Mouse (Mus musculus) left cerebral cortex, adult 2 months (tissue): ENCODE measurements at regions not wholly inside any gene's neighbourhood (a gene's known extent, or its start where the extent isn't known, plus 50 kb on each side); places are given as distances from the start of the nearest gene placed in this dataset.

Source experiments
- DNase-seq, 2 experiments: peaks; one replicate each; pipeline ENCODE4 v3.0.0; 2021 to 2022; ENCODE audit warnings: low spot score in 2 of 2, mixed read lengths in 1 of 2; ENCODE audit errors: extremely low spot score in 1 of 2
- H3K27ac ChIP-seq: fragments of 200-600 bp; 2 replicates; pipeline ENCODE4 v1.8.1; 2022
- H3K4me3 ChIP-seq: fragments of 200-600 bp; 2 replicates; pipeline ENCODE4 v1.8.1; 2022
- CTCF ChIP-seq: fragments of 200-600 bp; IDR thresholded peaks from 2 replicates; pipeline ENCODE4 v1.8.1; 2022; ENCODE audit warnings: antibody characterized with exemption, mild to moderate bottlenecking, moderate library complexity
- intact Hi-C: fragments of 180-260 bp; cut with DNase I; formaldehyde crosslinking; loops from one replicate; pipeline ENCODE4 v1.15.1; 2025

DNA sequence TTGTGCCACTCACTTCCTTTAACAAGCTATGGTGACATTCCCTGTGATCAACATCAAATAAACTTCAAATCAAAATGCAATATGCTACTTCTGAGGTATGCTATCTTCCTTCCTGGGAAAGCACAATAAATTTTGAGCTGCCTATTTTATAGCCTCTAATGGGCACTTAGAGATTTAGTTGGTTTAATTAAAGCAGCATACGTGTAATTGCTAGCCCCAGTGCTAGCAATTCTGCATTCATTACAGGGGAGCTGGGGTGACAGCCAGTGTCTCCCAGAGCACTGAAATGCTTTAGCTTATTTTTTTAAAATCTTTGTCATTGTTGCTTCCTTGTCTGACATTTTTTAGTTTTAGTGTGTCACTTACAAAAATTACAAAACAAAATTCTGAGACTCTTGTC is 355.8 kb downstream of the Rnd3 start:
- Histone ChIP-seq H3K27ac (no peak overlapping the region), H3K4me3 (no peak overlapping the region)
- no peak for TF ChIP-seq CTCF
- intact Hi-C loops: no loop called here
- DNase-seq: no peak

DNA sequence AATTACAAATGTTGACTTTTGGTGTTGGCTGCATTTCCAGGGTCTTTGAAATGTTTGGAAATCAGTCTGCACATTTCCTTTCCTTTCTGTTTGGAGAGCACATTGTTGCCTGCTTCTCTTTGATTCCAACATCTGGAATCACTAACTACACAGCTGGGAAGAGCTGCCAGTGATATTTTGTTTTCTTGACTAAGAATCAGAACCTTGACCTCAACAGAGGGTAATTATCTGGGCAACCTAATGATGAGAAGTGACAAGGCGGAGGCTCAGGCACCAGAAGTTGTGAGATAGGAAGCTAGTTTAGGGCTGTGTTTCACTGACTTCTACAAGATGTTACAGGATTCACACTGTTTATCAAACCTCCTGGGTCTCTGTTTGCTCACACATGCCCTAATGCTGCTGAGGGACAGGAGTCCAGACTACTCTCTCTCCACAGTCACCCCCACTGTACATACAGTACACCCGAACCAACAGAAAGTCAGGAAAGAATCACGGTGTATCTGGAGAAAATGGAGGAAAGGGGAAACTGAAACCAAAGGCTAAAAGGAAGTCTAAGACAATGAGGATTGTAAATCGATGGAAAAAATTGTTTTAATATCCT is 359.8 kb downstream of the Rnd3 start:
- DNase-seq: no peak
- TF ChIP-seq CTCF: no peak
- no peak overlapping the region for H3K27ac ChIP-seq
- intact Hi-C loops: no loop called here
- no peak overlapping the region for H3K4me3 ChIP-seq

DNA sequence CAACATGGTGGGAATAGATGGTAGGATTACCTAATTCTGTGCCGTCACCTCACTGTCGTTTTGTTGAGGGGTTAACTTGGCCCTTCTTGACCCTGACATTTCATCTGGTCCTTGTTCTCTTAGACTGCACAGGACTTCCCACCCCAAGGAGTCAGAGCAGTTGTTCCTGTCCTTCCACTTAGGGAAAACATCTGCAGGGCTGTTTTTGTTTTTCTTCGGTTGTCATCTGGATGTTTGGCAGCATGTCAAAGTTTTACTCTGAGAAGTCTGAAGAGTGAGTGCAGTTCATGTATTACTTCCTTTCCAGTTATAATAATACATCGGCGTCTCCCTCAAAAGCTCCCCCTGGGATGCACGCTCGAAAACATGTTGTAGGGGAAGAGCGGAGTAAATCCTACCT is 376.8 kb downstream of the Rnd3 start:
- DNase-seq: no peak
- no peak overlapping the region for H3K4me3 ChIP-seq
- no peak for TF ChIP-seq CTCF
- no peak overlapping the region for H3K27ac ChIP-seq
- intact Hi-C loops: no loop called here

DNA sequence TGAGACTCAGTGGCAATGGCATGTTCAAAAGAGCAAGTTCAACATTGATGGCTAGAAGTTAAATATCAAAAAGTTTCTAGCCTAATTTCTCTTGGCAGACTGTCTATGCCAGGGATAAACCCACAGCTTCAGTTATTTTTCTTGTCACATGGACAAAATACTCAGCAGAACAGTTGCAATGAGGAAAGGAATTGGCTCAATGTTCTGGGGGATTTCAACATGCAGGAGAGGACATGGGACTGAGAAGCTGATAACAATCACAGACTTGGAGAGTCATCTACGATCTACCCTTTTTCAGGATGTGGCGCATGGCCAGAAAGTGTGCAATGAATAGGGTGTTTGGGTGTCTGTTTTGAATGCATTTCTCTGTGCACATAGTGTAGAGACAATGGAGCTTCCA is 389.9 kb downstream of the Rnd3 start:
- no peak for DNase-seq
- H3K27ac ChIP-seq: no peak overlapping the region
- H3K4me3 ChIP-seq: no peak overlapping the region
- TF ChIP-seq CTCF: no peak
- intact Hi-C loops: no loop called here

DNA sequence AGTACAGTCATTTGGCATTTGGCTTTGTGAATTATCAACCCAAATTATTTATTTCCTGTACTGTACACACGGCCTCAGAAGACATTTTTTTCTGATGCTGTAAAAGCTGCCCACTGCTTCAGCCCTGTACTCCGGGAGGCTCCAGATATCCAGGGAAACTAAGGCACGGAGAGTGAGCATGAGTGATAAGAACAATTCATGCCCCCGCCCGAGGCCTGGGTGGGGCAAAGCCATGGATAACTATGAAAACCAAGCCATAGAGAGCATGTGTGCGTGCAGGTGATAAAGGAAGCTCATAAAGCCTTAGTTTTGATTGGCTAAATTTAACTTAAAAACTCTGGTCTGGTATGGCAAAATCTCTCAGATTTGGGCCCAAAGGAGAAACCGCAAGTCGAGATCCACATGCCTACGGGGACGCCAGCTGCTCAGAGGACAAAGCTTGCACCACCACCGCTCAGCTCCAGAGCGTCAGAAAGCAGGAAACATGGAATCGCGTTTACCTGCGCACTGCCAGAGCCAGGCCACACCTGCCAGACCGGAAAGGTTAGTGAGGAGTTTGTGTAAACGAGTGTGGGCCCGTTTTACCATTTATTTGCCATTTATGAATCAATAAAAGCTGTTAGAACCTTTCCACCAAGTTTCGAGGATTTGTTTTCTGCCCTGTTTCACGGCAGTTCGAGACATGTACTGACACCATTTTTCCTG is 390.9 kb downstream of the Rnd3 start:
- H3K4me3 ChIP-seq: no peak overlapping the region

DNA sequence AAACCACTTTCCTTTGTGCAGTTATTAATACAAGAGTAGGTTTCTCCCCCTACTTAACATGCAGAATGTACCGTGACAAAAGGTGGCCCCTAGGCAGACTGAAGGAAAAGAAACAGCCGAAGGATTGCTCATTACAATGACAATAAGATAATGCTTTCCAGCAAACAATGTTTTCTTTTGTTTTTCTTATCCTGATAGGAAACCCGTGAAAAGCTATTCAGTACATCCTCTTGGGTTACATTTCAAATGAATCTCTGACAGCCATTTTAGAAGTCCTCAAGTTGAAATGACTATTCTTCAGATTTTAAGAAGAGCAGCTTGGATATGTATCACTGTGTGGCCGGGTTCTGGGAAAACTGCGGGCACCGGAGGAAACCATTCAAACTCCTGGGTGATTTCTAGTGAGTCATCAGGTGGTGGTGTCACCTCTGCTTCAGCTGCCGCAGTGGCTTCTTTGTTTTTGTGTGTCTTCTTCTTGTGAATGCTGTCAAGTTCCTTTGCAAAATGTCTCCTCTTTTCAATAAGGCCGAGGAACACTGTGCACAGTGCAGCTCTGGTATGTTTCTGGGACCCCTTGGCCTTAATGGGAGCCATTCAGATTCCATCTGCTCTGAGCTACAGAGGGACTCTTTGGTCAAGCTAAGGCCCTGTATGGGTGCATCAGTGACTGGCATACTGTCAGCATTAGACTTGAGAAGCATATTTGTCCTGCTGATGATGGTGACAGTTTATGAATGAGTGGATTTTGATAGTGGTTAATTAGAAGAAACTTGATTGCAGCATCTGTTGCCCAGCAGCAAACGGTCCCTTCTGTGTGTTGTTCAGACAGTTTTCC is 393.1 kb downstream of the Rnd3 start:
- no peak for TF ChIP-seq CTCF
- Histone ChIP-seq H3K4me3 (no peak overlapping the region), H3K27ac (no peak overlapping the region)
- no peak for DNase-seq
- intact Hi-C loops: no loop called here

More for the DNA sequence above, 390.9 kb downstream of the Rnd3 start:
- no peak for TF ChIP-seq CTCF
- intact Hi-C loops: no loop called here
- DNase-seq: no peak
- H3K27ac ChIP-seq: no peak overlapping the region

DNA sequence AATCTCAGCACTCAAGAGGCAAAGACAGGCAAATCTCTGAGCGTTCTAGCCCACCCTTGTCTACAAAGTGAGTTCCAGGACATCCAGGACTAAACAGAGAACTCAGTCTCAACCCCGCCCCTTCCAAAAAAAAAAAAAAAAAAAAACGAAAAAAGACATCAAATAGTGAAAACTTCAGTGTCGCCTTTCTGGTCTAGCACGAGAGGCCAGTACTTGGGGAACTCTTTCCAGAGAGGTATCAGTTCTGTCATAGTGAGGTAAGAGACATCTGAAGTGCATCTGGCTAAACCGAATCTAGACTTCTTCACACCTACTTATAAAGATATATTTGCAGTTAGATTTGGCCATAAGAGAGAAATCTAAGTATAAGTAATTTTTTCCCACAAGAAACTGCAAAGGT is 393.8 kb downstream of the Rnd3 start:
- no peak overlapping the region for H3K27ac ChIP-seq
- intact Hi-C loops: no loop called here
- DNase-seq: no peak
- TF ChIP-seq CTCF: no peak
- H3K4me3 ChIP-seq: no peak overlapping the region

DNA sequence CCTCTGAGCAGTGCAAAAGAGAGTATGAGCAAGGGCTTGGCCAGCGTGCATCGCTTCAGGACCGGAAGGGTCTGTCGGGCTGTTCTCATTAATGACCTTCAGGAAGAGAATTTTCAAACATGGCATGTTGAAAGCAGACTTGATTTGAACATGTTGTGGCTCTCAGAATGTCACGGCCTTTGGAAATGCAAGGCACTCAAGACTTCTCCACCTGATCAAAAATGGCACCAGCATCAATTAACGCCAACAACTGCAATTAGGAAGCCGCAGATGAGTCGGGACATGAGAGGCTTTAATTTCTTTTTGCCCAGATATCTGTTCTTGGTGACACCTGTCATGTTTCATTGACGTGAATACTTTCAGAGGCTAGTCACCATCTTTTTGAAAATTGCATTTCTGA is 396.5 kb downstream of the Rnd3 start:
- Histone ChIP-seq H3K4me3 (no peak overlapping the region), H3K27ac (no peak overlapping the region)
- TF ChIP-seq CTCF: no peak
- intact Hi-C loops: no loop called here
- DNase-seq: no peak

DNA sequence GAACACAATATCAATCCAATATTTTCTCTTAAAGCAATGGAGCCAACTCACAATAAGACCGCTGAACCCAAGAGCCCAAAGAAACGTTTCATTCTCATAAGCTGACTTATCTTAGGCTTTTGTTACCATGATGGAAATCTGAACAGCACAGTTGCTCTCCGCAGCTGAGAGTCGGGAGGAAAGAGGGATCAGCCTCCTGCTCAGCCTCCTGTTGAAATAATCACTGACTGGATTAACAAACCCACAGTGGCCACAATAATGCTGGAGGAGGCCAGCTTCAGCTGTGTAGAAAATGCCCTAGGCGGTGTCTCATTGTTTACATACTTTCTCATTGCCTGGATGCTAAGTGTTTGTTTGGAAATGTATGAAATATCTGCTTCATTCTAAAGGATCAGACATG is 398.1 kb downstream of the Rnd3 start:
- Histone ChIP-seq H3K4me3 (no peak overlapping the region), H3K27ac (no peak overlapping the region)
- DNase-seq: no peak
- no peak for TF ChIP-seq CTCF
- intact Hi-C loops: no loop called here

DNA sequence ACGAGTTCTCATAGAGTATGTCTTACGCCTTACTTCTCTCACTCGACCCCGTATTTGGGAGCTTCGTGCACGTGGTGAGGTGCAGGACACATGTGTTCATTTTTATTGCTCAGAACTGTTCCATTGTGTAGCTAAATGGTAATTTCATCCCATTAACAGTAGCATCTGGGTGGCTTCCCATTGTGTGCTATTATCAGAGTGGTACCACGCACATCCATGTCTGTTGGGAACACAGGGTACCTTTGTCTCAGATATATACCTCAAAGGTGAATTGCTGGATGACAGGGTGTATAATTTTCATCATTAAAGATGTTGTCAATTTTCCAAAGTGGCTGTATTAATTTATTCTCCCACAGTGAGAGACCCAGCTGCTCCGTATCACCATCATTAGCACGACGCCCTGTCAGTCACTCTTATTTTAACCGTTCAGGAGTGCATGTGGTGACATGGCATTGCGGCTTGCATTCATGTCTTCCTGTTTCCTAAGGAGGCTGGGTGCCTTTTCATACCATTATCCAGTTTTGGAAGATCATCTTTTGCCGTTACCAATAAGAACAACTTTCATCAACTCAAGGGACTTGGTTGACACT is 404.2 kb downstream of the Rnd3 start:
- DNase-seq: no peak
- intact Hi-C loops: no loop called here
- TF ChIP-seq CTCF: no peak
- no peak overlapping the region for H3K27ac ChIP-seq
- H3K4me3 ChIP-seq: no peak overlapping the region

DNA sequence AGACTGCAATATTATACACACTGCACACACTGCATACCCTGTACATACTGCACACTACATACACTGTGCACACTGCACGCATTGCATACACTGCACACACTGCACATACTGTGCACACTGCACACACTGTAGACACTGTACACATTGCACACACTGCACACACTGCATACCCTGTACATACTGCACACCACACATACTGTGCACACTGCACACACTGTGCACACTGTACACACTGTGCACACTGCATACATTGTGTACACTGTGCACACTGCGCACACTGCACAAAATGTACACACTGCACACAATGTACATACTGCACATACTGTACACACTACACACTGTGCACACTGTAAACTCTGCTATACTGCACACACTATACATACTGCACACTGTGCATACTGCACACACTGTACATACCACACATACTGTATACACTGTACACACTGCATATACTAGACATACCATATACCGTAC is 405.1 kb downstream of the Rnd3 start:
- intact Hi-C loops: no loop called here
- DNase-seq: no peak
- Histone ChIP-seq H3K4me3 (no peak overlapping the region), H3K27ac (no peak overlapping the region)
- TF ChIP-seq CTCF: no peak

DNA sequence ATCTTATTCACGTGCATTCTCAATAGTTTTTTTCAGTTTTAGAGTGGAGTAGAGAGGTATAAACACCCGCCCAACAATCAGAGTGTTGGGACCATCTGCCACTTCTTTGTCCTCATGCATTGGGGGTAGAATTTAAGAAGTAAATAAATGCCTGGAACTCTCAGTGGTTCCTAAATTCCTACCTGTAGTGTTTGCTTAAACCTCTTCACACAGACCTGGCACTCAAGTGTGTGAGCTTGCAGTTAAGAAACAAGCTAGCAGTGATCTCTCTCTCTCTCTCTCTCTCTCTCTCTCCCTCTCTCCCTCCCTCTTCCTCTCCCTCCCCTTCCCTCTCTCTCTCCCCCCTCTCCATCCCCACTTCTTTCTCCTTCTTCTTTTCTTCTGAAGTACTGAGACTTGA is 406.5 kb downstream of the Rnd3 start:
- intact Hi-C loops: no loop called here
- TF ChIP-seq CTCF: no peak
- Histone ChIP-seq H3K4me3 (no peak overlapping the region), H3K27ac (no peak overlapping the region)
- DNase-seq: no peak
